Mouse (Mus musculus): ENCODE results near the gene Gm21985.
"Not testable (repeated sequence)": the region's sequence is repeated elsewhere in the genome, so short reads cannot be mapped to it uniquely, and the experiment has no call there.

Gene Gm21985

DNA sequence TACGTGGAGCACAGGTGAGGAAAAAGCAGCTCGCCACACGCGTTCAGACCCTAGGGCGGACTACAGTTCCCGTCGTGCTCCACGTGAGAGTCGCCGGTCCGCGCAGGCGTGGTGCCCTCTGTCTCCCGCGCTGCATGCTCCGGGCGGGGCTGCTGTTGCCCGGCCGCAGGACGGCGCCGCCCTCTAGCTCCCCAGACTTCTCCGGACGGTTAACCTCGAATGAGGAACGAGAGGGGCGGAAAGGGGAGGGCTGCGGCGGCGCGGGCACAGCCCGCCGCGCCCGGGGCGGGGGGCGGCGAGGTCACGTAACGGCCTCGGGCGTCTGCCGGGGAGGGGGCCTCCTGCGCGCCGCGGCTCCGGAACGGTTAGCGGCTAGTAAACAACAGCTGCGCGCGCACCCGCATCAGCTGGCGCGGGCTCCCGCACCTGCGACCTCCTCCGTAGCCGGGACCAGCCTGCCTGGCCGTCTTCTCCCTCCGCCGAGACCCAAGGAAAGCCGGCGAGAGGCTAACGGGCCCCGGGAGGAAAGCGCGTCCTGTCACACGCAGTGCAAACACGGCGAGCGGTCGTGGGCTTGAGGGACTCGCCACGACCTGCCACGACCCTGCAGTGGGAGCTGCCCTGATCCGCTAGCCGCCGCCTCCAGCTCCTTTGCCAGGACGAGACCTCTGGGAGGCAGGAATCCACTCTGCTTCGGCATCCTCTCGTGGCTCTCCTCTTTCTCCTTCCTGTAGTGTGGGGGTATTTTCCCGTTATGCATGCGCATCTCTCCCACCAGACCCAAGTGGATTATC is 469 bp upstream of the Gm21985 start, which contains the start of gene Slc12a6:
TSS of gene Slc12a6 (plus strand) at position 378 of the 794 bp plus-strand sequence.
- DNase-seq, result peak; percentile 90

DNA sequence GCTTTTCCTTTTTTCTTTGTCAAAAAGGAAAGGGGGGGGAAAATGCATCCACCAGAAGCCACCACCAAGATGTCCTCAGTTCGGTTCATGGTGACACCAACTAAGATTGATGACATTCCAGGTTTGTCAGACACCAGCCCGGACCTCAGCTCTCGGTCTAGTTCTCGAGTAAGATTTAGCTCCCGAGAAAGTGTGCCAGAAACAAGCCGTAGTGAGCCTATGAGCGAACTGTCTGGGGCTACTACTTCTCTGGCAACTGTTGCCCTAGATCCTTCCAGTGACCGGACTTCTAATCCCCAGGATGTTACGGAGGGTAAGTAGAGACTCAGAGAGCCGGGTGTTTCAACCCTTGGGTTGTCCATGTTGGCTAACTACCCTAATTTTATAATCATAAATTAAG is 666 bp downstream of the Gm21985 start:
- peak; percentile 31 for DNase-seq

GRCm38 (mm10) chr2:112267547-112268269 is 1.6 kb downstream of the Gm21985 start:
- DNase-seq, result no peak

- DNase-seq, result no peak
Measured at GRCm38 (mm10) chr2:112270011-112270410, 3.9 kb downstream of the Gm21985 start.

GRCm38 (mm10) chr2:112272909-112273308 is 6.8 kb downstream of the Gm21985 start:
- no peak for DNase-seq

GRCm38 (mm10) chr2:112273474-112273873 is 7.4 kb downstream of the Gm21985 start:
- no peak for DNase-seq

DNA sequence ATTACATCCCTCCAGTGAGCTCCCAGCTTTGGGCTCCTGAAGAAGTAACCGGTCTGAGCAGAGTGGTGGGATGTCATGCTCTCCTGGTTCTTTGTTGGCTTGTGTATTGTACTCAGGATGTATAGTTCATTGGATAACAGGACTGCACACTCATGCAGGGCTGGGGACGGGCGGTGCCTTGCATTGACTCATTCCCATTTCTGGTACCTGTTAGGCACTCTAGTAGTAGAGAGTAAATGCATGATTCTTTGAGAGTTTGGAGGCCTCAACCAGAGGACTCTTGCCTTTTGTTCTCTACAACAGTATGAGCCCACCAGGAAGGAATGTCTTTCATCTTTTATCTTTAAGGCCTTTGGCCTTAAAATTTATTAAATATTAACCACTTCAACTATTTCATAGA is 10.8 kb downstream of the Gm21985 start:
- no peak for DNase-seq

- DNase-seq, result no peak
Measured at GRCm38 (mm10) chr2:112282846-112283245, 16.7 kb downstream of the Gm21985 start.

- no peak for DNase-seq
Measured at GRCm38 (mm10) chr2:112284363-112285030, 18.4 kb downstream of the Gm21985 start.

- no peak for DNase-seq
Measured at GRCm38 (mm10) chr2:112285031-112285390, 18.9 kb downstream of the Gm21985 start.

DNA sequence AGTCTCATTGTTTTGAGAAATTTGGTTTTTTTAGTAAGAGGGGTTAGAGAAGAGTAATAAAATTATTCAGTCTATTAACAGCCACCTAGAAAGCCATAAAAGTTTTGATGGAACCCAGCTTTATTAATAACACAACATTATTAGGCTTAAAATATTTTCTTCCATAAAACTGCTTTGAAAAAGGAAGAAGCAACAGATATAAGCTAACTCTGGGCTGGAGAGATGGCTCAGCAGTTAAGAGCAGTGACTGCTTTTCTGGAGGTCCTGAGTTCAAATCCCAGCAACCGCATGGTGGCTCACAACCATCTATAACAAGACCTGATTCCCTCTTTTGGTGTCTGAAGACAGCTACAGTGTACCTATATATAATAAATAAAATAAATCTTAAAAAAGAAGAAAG is 19.9 kb downstream of the Gm21985 start:
- DNase-seq, result not testable (repeated sequence)

- DNase-seq, result no peak
Measured at GRCm38 (mm10) chr2:112287059-112287458, 20.9 kb downstream of the Gm21985 start.

DNA sequence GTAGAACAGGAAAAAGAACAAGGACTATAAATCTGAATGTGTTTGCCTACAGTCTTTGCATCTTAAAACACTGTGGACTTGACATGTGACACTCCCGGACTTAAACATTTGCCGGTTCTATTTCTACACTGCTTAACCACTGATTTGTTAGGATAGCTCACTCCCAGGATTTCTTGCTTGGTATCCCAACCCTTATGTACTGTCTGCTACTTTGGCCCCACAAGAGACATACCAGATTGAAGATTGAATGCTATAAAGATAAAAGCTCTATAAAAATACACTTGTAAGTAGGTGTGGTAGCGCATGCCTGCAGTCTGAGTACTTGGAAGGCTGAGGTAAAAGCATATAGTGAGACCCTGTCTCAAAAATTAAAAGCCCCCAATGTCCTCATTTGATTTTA is 23.4 kb downstream of the Gm21985 start:
- DNase-seq, result no peak

- no peak for DNase-seq
Measured at GRCm38 (mm10) chr2:112292823-112293222, 26.7 kb downstream of the Gm21985 start.

DNA sequence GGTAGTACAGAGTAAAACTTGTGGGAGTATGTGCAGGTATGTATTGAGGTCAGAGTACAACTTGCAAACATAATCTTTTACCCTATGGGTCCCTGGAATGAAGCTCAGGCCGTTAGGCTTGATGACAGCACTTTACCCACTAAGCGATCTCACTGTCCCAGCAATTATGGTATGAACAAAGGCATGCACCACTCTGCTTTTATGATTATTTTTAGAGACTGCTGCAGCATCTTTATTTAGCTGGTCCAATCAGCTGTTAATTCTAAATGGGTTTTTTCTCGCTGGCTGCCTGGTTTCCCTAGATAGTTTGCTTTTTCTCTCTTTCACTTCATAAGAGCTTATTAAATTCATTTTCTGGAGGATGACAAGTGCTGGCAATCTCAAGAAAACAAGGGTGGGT is 30.1 kb downstream of the Gm21985 start:
- no peak for DNase-seq

GRCm38 (mm10) chr2:112298221-112298620 is 32.1 kb downstream of the Gm21985 start:
- no peak for DNase-seq

DNA sequence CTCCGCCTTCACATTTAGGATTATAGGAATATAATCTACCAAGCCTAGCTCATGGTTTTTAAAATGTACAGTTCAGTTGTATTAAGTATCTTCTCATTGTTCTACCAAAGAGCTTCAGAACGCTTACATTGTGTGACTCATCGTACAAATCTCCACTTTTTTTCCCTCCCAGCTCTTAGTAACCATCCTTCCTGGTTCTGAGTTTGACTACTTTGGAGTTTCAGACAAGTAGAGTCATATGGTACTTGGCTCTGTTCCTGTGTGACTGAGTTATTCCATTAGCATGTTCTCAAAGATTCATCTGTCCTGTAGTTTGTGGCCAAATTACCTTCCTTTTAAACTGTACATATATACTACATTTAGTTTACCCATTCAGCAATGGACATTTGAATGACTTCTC is 42.6 kb downstream of the Gm21985 start:
- DNase-seq, result no peak

DNA sequence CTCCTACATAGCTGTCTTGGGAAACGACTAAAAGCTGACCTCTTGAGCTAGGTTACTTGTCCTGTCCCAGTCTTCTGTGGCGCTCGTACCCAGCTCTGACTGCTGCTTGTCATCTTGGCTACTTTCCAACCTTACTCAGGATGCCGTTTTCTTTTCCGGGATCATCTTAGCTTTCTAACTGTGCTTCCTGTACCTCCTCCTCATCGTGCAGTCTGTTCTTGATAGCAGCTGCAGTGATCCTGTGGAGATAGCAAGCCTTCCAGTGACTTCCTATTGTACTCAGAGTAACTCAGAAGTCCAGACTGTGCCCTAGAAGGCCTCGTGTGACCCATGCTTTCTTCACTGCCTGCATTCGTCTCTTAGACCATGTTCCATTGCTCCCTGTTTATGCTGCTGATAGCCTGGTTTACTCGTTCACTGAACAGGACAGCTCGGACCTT is 43.1 kb downstream of the Gm21985 start:
- peak; percentile 19 for DNase-seq

GRCm38 (mm10) chr2:112315638-112316037 is 49.5 kb downstream of the Gm21985 start:
- DNase-seq, result no peak

GRCm38 (mm10) chr2:112318227-112318626 is 52.1 kb downstream of the Gm21985 start:
- DNase-seq, result no peak

DNA sequence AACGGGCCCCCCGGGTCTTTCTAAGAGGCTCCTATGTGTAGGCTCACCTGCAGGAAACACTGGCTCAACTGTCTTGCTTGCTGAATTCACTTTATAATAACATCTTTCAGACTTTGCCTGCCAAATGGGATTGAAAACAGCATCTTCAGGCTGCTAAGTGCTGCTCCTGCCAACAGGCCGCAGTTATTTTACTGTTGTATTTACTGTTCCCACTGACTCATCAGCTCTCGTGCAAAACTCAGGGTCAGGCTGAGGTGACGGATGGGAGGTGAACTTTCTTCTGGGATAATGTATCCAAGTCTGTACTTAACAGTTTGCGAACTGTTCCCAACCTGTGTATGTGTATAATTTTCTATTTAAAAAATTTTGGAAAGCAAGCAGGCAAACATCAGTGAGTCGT is 52.8 kb downstream of the Gm21985 start:
- no peak for DNase-seq

DNA sequence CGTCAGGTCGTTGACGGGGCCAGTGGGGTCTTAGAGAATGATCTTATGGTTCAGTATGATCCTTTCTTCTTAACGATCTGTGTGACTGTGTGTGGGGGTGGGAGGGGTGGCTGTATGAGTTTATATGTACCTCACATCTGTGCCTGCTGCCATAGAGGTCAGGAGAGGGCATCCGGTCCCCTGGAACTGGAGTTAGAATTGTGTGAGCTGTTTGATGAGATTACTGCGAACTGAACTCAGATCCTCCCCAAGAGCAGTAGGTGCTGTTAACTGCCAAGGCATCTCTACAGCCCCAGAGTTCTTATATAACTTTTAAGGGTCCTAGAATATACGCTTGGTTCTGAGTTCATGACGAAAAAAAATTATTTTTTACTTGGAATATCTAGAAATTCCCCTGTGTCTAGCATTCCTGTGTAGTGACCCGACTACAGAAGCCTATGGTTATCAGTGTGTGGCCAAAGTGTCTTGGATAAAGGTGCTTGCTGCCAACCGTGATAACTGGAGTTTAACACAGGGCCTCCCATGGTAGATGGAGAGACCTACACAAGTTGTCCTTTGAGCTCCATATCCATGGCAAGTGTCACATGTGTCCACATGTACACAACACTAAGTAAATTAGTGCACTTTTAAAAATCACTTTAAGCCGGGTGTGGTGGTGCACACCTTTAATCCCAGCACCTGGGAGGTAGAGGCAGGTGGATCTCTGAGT is 62.1 kb downstream of the Gm21985 start:
- no peak for DNase-seq

Measured in cerebellum, adult 8-10 months (tissue).